Mouse (Mus musculus) gastrocnemius, adult 8-10 months (tissue): ENCODE results near the gene Ralgapa1. TPM values are rescaled to one million over a fixed set of nuclear protein-coding genes. Genes with fewer than 3 reads are reported as not detected.

Source experiments
- microRNA-seq: library from miRNA; unstranded; fragments of <30 nt; microRNA quantifications from one replicate; pipeline ENCODE4 v1.2.0, GENCODE M21; 2022
- total RNA-seq, 4 experiments: library from RNA; stranded (reverse); gene quantifications; 2 replicates each; pipeline ENCODE4 v1.2.4; 2022

The Ralgapa1 gene
- total RNA-seq, 4 experiments from 2014 or later: 33.3 to 45.8 (median 39.3) TPM

Small RNA genes lying within 50 kb of the gene (microRNA-seq; reads per million reads assigned to microRNA genes)
- gene Gm23394: not detected

Other genes starting within 250 kb of the Ralgapa1 start
- not detected for gene Insm2, start 221.7 kb downstream of the Ralgapa1 start, total RNA-seq
- 10 to 100 TPM; 13.7 to 23.0 (median 14.9) TPM for gene Brms1l, start 15.2 kb upstream of the Ralgapa1 start, total RNA-seq